Mouse (Mus musculus) intestine, embryonic 14.5 days (tissue): ENCODE results near the gene Olfr959. TPM values are rescaled to one million over a fixed set of nuclear protein-coding genes. Genes with fewer than 3 reads are reported as not detected.
A peak's percentile ranks its signal among the peaks of the same experiment; 100 is the strongest.

Source experiments
- ATAC-seq: fragments of 200-750 bp; cut with Nextera tagmentation; replicated peaks from 2 replicates; pipeline ENCODE4 v1.8.0; 2017; ENCODE audit warnings: low read depth, moderate number of reproducible peaks, moderate TSS enrichment, moderate library complexity; ENCODE audit not compliant: low FRiP score, low TSS enrichment
- DNase-seq: peaks from one replicate; pipeline ENCODE4 v3.0.0-alpha.2; 2018; ENCODE audit warnings: low spot score
- H3K27ac ChIP-seq: fragments of 300-500 bp; sonication (generic); 2 replicates; pipeline ENCODE4 v1.5.1; 2014; ENCODE audit warnings: low read depth, mild to moderate bottlenecking, control low read depth
- H3K27me3 ChIP-seq: fragments of 300-500 bp; sonication (generic); replicated peaks from 2 replicates; pipeline ENCODE4 v1.6.1; 2014; ENCODE audit warnings: low read length, control low read depth; ENCODE audit not compliant: control insufficient read depth, insufficient read depth
- H3K36me3 ChIP-seq: fragments of 300-500 bp; sonication (generic); 2 replicates; pipeline ENCODE4 v1.6.1; 2014; ENCODE audit warnings: low read length, control low read depth; ENCODE audit not compliant: control insufficient read depth, insufficient read depth
- H3K4me1 ChIP-seq: fragments of 300-500 bp; sonication (generic); replicated peaks from 2 replicates; pipeline ENCODE4 v1.6.1; 2014; ENCODE audit warnings: low read length, control low read depth, mixed read lengths; ENCODE audit not compliant: control insufficient read depth, insufficient read depth
- H3K4me2 ChIP-seq: fragments of 300-500 bp; sonication (generic); 2 replicates; pipeline ENCODE4 v1.6.1; 2014; ENCODE audit warnings: low read length
- H3K4me3 ChIP-seq: fragments of 300-500 bp; sonication (generic); 2 replicates; pipeline ENCODE4 v1.5.1; 2014; ENCODE audit warnings: low read depth, low read length, control low read depth, mixed read lengths
- H3K9ac ChIP-seq: fragments of 300-500 bp; sonication (generic); 2 replicates; pipeline ENCODE4 v1.6.1; 2014; ENCODE audit warnings: mild to moderate bottlenecking, low read length
- H3K9me3 ChIP-seq: fragments of 300-500 bp; sonication (generic); 2 replicates; pipeline ENCODE4 v1.6.1; 2016; ENCODE audit warnings: low read length, control low read depth; ENCODE audit not compliant: control insufficient read depth
- WGBS: fragments of 180-500 bp; shearing (Covaris S2); extraction: QIAGEN DNeasy Blood & Tissue Kit; methylation state at CpG from one replicate; pipeline ENCODE4 v1.1.7; 2014; 5-methylcytosine and 5-hydroxymethylcytosine counted together
- polyA plus RNA-seq: library from polyadenylated mRNA; unstranded; fragments of >200 nt; fragmentation: Nextera tagmentation; extraction: Ambion mirVana; gene quantifications from 2 replicates; pipeline ENCODE4 v1.2.1, GENCODE M21; 2014

The Olfr959 gene
- polyA plus RNA-seq, result not detected in 2 replicates

- no peaks in the 10 kb centered on the region for H3K4me1 ChIP-seq
- 74% methylated on average over 3 of the region's 3 CpGs for WGBS
- H3K9me3 ChIP-seq, result no peaks in the 10 kb centered on the region
Observed at GRCm38 (mm10) chr9:39575469-39575868, at the start of gene Olfr959. Gene Olfr959 (minus strand): TSS chr9:39575569.

GRCm38 (mm10) chr9:39624711-39625110 lies 49.3 kb upstream of the Olfr959 start:
- H3K36me3 ChIP-seq, result no peaks in the 10 kb centered on the region
- H3K4me3 ChIP-seq, result no peak overlapping the region
- no peak overlapping the region for H3K27ac ChIP-seq
- H3K9me3 ChIP-seq, result no peaks in the 10 kb centered on the region
- ATAC-seq (no peak), DNase-seq (no peak)
- 27% methylated on average over 2 of the region's 2 CpGs for WGBS
- H3K27me3 ChIP-seq, result no peaks in the 10 kb centered on the region
- no peak overlapping the region for H3K9ac ChIP-seq
- H3K4me1 ChIP-seq, result no peaks in the 10 kb centered on the region
- no peak overlapping the region for H3K4me2 ChIP-seq

More at GRCm38 (mm10) chr9:39575469-39575868, at the start of gene Olfr959:
- Histone ChIP-seq H3K4me3 (no peak within 1 kb of the TSS), H3K9ac (no peak within 1 kb of the TSS), H3K36me3 (no peaks in the 10 kb centered on the region), H3K4me2 (no peak within 1 kb of the TSS), H3K27me3 (no peaks in the 10 kb centered on the region), H3K27ac (no peak within 1 kb of the TSS)
- ATAC-seq, result no peak
- no peak for DNase-seq

- H3K4me2 ChIP-seq, result no peak overlapping the region
- DNase-seq (no peak), ATAC-seq (no peak)
- H3K9ac ChIP-seq, result no peak overlapping the region
- H3K27me3 ChIP-seq, result no peaks in the 10 kb centered on the region
- no peak overlapping the region for H3K4me3 ChIP-seq
- H3K36me3 ChIP-seq, result no peaks in the 10 kb centered on the region
- no peaks in the 10 kb centered on the region for H3K4me1 ChIP-seq
- H3K9me3 ChIP-seq, result no peaks in the 10 kb centered on the region
- 91% methylated on average over 3 of the region's 3 CpGs for WGBS
- no peak overlapping the region for H3K27ac ChIP-seq
Observed at GRCm38 (mm10) chr9:39623783-39624182, 48.4 kb upstream of the Olfr959 start.

GRCm38 (mm10) chr9:39621073-39621472 lies 45.7 kb upstream of the Olfr959 start, which contains the start of gene Olfr960:
Gene Olfr960 (plus strand): TSS chr9:39621373.
- H3K4me1 ChIP-seq, result no peaks in the 10 kb centered on the region
- no peaks in the 10 kb centered on the region for H3K27me3 ChIP-seq
- no peak within 1 kb of the TSS for H3K4me2 ChIP-seq
- no peak within 1 kb of the TSS for H3K4me3 ChIP-seq
- no peaks in the 10 kb centered on the region for H3K9me3 ChIP-seq
- no peaks in the 10 kb centered on the region for H3K36me3 ChIP-seq
- no peak for ATAC-seq
- 80% methylated on average over 1 of the region's 1 CpGs for WGBS
- H3K27ac ChIP-seq, result no peak within 1 kb of the TSS
- no peak within 1 kb of the TSS for H3K9ac ChIP-seq
- DNase-seq, result no peak

- no peaks in the 10 kb centered on the region for H3K9me3 ChIP-seq
- no peak overlapping the region for H3K9ac ChIP-seq
- H3K4me2 ChIP-seq, result no peak overlapping the region
- no peaks in the 10 kb centered on the region for H3K36me3 ChIP-seq
- H3K27me3 ChIP-seq, result no peaks in the 10 kb centered on the region
- DNase-seq (no peak), ATAC-seq (no peak)
- no peak overlapping the region for H3K4me3 ChIP-seq
- no peak overlapping the region for H3K27ac ChIP-seq
- 68% methylated on average over 1 of the region's 1 CpGs for WGBS
- H3K4me1 ChIP-seq, result no peaks in the 10 kb centered on the region
Observed at GRCm38 (mm10) chr9:39611953-39612352, 36.6 kb upstream of the Olfr959 start.

GRCm38 (mm10) chr9:39610355-39610754 lies 35.0 kb upstream of the Olfr959 start, which contains the start of gene Olfr148:
Gene Olfr148 (plus strand): TSS chr9:39610655.
- Histone ChIP-seq H3K9ac (no peak within 1 kb of the TSS), H3K4me3 (no peak within 1 kb of the TSS), H3K9me3 (no peaks in the 10 kb centered on the region), H3K4me2 (no peak within 1 kb of the TSS), H3K4me1 (no peaks in the 10 kb centered on the region), H3K27me3 (no peaks in the 10 kb centered on the region), H3K27ac (no peak within 1 kb of the TSS), H3K36me3 (no peaks in the 10 kb centered on the region)
- WGBS, result 72% methylated on average over 3 of the region's 3 CpGs
- ATAC-seq (no peak), DNase-seq (no peak)

GRCm38 (mm10) chr9:39608497-39608896 lies 33.1 kb upstream of the Olfr959 start:
- Histone ChIP-seq H3K27me3 (no peaks in the 10 kb centered on the region), H3K9ac (no peak overlapping the region), H3K4me1 (no peaks in the 10 kb centered on the region), H3K36me3 (no peaks in the 10 kb centered on the region), H3K9me3 (no peaks in the 10 kb centered on the region), H3K4me3 (no peak overlapping the region), H3K4me2 (no peak overlapping the region), H3K27ac (no peak overlapping the region)
- DNase-seq, result no peak
- ATAC-seq, result no peak

GRCm38 (mm10) chr9:39603999-39604453 lies 28.7 kb upstream of the Olfr959 start, which contains the start of gene AW551984:
Gene AW551984 (minus strand): TSS chr9:39604403.
- Histone ChIP-seq H3K4me2 (peak within 1 kb of the TSS; percentile 78), H3K36me3 (no peaks in the 10 kb centered on the region), H3K9ac (peak within 1 kb of the TSS; percentile 30; the same call in 1 of the 2 replicates), H3K4me1 (no peaks in the 10 kb centered on the region), H3K4me3 (peak within 1 kb of the TSS; percentile 42), H3K27me3 (no peaks in the 10 kb centered on the region), H3K27ac (peak within 1 kb of the TSS; percentile 54; the same call in 1 of the 2 replicates), H3K9me3 (no peaks in the 10 kb centered on the region)
- under 1% methylated on average over 8 of the region's 8 CpGs for WGBS
- DNase-seq, result peak; percentile 58
- peak; percentile 73 for ATAC-seq

- Histone ChIP-seq H3K4me1 (no peaks in the 10 kb centered on the region), H3K4me3 (peak overlapping the region; percentile 42), H3K36me3 (no peaks in the 10 kb centered on the region), H3K27me3 (no peaks in the 10 kb centered on the region), H3K27ac (peak overlapping the region; percentile 1; the same call in 1 of the 2 replicates), H3K9ac (peak overlapping the region; percentile 30; the same call in 1 of the 2 replicates), H3K4me2 (peak overlapping the region; percentile 78), H3K9me3 (no peaks in the 10 kb centered on the region)
- DNase-seq (peak; percentile 68), ATAC-seq (peak; percentile 67)
- WGBS, result 0% methylated on average over 9 of the region's 9 CpGs
Observed at GRCm38 (mm10) chr9:39603333-39603845, 28.0 kb upstream of the Olfr959 start.
